Mouse (Mus musculus) hindbrain, embryonic 15.5 days (tissue): ENCODE data around the gene Surf6. TPM values are rescaled to one million over a fixed set of nuclear protein-coding genes. Genes with fewer than 3 reads are reported as not detected.

Experiments
- ATAC-seq: fragments of 200-750 bp; cut with Nextera tagmentation; 2 replicates; pipeline ENCODE4 v1.8.0; 2017; ENCODE audit warnings: low read depth, moderate number of reproducible peaks, moderate TSS enrichment; ENCODE audit not compliant: low FRiP score
- H3K27ac ChIP-seq: fragments of 300-500 bp; sonication (generic); replicated peaks from 2 replicates; pipeline ENCODE4 v1.5.1; 2015; ENCODE audit warnings: mild to moderate bottlenecking, inconsistent platforms
- H3K27me3 ChIP-seq: fragments of 300-500 bp; sonication (generic); 2 replicates; pipeline ENCODE4 v1.6.1; 2015; ENCODE audit warnings: control low read depth, inconsistent platforms
- H3K36me3 ChIP-seq: fragments of 300-500 bp; sonication (generic); 2 replicates; pipeline ENCODE4 v1.6.1; 2015; ENCODE audit warnings: control low read depth, inconsistent platforms
- H3K4me1 ChIP-seq: fragments of 300-500 bp; sonication (generic); replicated peaks from 2 replicates; pipeline ENCODE4 v1.6.1; 2015; ENCODE audit warnings: control low read depth, inconsistent platforms
- H3K4me2 ChIP-seq: fragments of 300-500 bp; sonication (generic); 2 replicates; pipeline ENCODE4 v1.6.1; 2015; ENCODE audit warnings: moderate library complexity, mild to moderate bottlenecking, inconsistent platforms
- H3K4me3 ChIP-seq: fragments of 300-500 bp; sonication (generic); 2 replicates; pipeline ENCODE4 v1.5.1; 2015; ENCODE audit warnings: mild to moderate bottlenecking, inconsistent platforms
- H3K9ac ChIP-seq: fragments of 300-500 bp; sonication (generic); 2 replicates; pipeline ENCODE4 v1.6.1; 2015; ENCODE audit warnings: inconsistent platforms
- H3K9me3 ChIP-seq: fragments of 300-500 bp; sonication (generic); 2 replicates; pipeline ENCODE4 v1.6.1; 2016; ENCODE audit warnings: control low read depth, inconsistent platforms
- WGBS: fragments of 180-500 bp; shearing (Covaris S2); methylation state at CpG from one replicate; pipeline ENCODE4 v1.1.7; 2015; 5-methylcytosine and 5-hydroxymethylcytosine counted together
- polyA plus RNA-seq: library from polyadenylated mRNA; unstranded; fragments of >200 nt; fragmentation: Nextera tagmentation; extraction: Ambion mirVana; gene quantifications from 2 replicates; pipeline ENCODE4 v1.2.1, GENCODE M21; 2015

The Surf6 gene
- polyA plus RNA-seq, 1 experiment from 2014 or later = 28.9 TPM

GRCm38 (mm10) chr2:26927745-26928476 is 25.2 kb upstream of the Surf6 start:
- no peak for ATAC-seq
- Histone ChIP-seq H3K9me3 (no peaks in the 10 kb centered on the region), H3K36me3 (peaks cover 58% of the 10 kb centered on the region), H3K4me2 (no peak overlapping the region), H3K4me3 (no peak overlapping the region), H3K4me1 (peaks cover 25% of the 10 kb centered on the region), H3K27me3 (no peaks in the 10 kb centered on the region), H3K27ac (no peak overlapping the region), H3K9ac (no peak overlapping the region)
- 91% methylated on average over 6 of the region's 6 CpGs for WGBS

- WGBS = 84% methylated on average over 9 of the region's 9 CpGs
- Histone ChIP-seq H3K27me3 (no peaks in the 10 kb centered on the region), H3K27ac (no peak overlapping the region), H3K4me1 (peaks cover 18% of the 10 kb centered on the region), H3K4me2 (no peak overlapping the region), H3K4me3 (no peak overlapping the region), H3K9ac (no peak overlapping the region), H3K9me3 (no peaks in the 10 kb centered on the region), H3K36me3 (peaks cover 88% of the 10 kb centered on the region)
- no peak for ATAC-seq
These were observed 19.1 kb upstream of the Surf6 start for GRCm38 (mm10) chr2:26921784-26922183.

- WGBS = 86% methylated on average over 6 of the region's 6 CpGs
- Histone ChIP-seq H3K9me3 (no peaks in the 10 kb centered on the region), H3K4me3 (no peak overlapping the region), H3K4me2 (no peak overlapping the region), H3K36me3 (peaks cover 74% of the 10 kb centered on the region), H3K4me1 (peaks cover 25% of the 10 kb centered on the region), H3K27ac (no peak overlapping the region), H3K27me3 (no peaks in the 10 kb centered on the region), H3K9ac (no peak overlapping the region)
- no peak for ATAC-seq
These were observed 17.6 kb upstream of the Surf6 start for GRCm38 (mm10) chr2:26920190-26920855.

GRCm38 (mm10) chr2:26919684-26920083 is 17.0 kb upstream of the Surf6 start:
- no peaks in the 10 kb centered on the region for H3K9me3 ChIP-seq
- peaks cover 32% of the 10 kb centered on the region for H3K4me1 ChIP-seq
- H3K4me2 ChIP-seq = no peak overlapping the region
- 91% methylated on average over 3 of the region's 3 CpGs for WGBS
- H3K4me3 ChIP-seq = no peak overlapping the region
- peaks cover 69% of the 10 kb centered on the region for H3K36me3 ChIP-seq
- no peak for ATAC-seq
- H3K27ac ChIP-seq = no peak overlapping the region
- H3K9ac ChIP-seq = no peak overlapping the region
- H3K27me3 ChIP-seq = no peaks in the 10 kb centered on the region

DNA sequence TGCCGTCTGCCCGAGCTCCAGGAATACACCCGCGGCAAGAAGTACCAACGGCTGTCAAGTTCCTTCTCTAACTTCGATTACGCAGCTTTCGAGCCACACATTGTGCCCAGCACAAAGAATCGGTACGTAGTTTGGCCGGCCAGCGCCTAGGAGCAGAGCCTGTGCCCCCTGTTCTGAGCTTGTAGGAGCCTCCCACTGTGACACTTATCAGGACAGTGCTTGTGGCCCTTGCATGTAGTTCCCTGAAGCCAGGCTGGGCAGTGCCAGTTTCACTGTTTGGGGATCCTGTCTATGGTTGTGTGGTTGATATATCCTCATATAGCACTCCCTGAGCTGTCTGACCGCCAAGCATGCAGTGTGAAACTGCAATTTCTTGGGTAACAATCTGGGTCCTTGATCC is 14.1 kb upstream of the Surf6 start:
- Histone ChIP-seq H3K9me3 (no peaks in the 10 kb centered on the region), H3K36me3 (peaks cover 66% of the 10 kb centered on the region), H3K27ac (peak overlapping the region; percentile 89), H3K4me3 (peak overlapping the region; percentile 85), H3K4me2 (peak overlapping the region; percentile 94), H3K4me1 (peaks cover 46% of the 10 kb centered on the region), H3K27me3 (no peaks in the 10 kb centered on the region), H3K9ac (peak overlapping the region; percentile 82)
- no peak for ATAC-seq
- 2% methylated on average over 13 of the region's 13 CpGs for WGBS

GRCm38 (mm10) chr2:26915927-26916728 is 13.4 kb upstream of the Surf6 start, which contains the start of the genes Surf2 and Surf1:
Gene Surf2, plus strand, starts transcription at chr2:26916367.
Gene Surf1, minus strand, starts transcription at chr2:26916530.
- Histone ChIP-seq H3K27me3 (no peaks in the 10 kb centered on the region), H3K4me2 (peak within 1 kb of the TSS; percentile 94), H3K4me3 (peak within 1 kb of the TSS; percentile 85), H3K36me3 (peaks cover 60% of the 10 kb centered on the region), H3K9ac (peak within 1 kb of the TSS; percentile 82), H3K27ac (peak within 1 kb of the TSS; percentile 89), H3K4me1 (peaks cover 49% of the 10 kb centered on the region), H3K9me3 (no peaks in the 10 kb centered on the region)
- ATAC-seq = peak; percentile 85
- WGBS = 1% methylated on average over 47 of the region's 47 CpGs

- no peak for ATAC-seq
- Histone ChIP-seq H3K9ac (no peak overlapping the region), H3K4me3 (no peak overlapping the region), H3K36me3 (peaks cover 42% of the 10 kb centered on the region), H3K27ac (no peak overlapping the region), H3K4me1 (peaks cover 54% of the 10 kb centered on the region), H3K27me3 (no peaks in the 10 kb centered on the region), H3K9me3 (no peaks in the 10 kb centered on the region), H3K4me2 (peak overlapping the region; percentile 94; the same call in 1 of the 2 replicates)
- 63% methylated on average over 8 of the region's 8 CpGs for WGBS
These were observed 11.7 kb upstream of the Surf6 start for GRCm38 (mm10) chr2:26914148-26914941.

GRCm38 (mm10) chr2:26913416-26914147 is 10.9 kb upstream of the Surf6 start:
- H3K9me3 ChIP-seq = no peaks in the 10 kb centered on the region
- peaks cover 62% of the 10 kb centered on the region for H3K4me1 ChIP-seq
- 86% methylated on average over 17 of the region's 17 CpGs for WGBS
- H3K27me3 ChIP-seq = no peaks in the 10 kb centered on the region
- H3K36me3 ChIP-seq = peaks cover 34% of the 10 kb centered on the region
- ATAC-seq = no peak
- no peak overlapping the region for H3K9ac ChIP-seq
- H3K27ac ChIP-seq = no peak overlapping the region
- H3K4me3 ChIP-seq = no peak overlapping the region
- H3K4me2 ChIP-seq = no peak overlapping the region

GRCm38 (mm10) chr2:26912253-26912770 is 9.6 kb upstream of the Surf6 start:
- WGBS = 78% methylated on average over 5 of the region's 5 CpGs
- no peaks in the 10 kb centered on the region for H3K9me3 ChIP-seq
- H3K36me3 ChIP-seq = peaks cover 37% of the 10 kb centered on the region
- peak overlapping the region; percentile 84 for H3K4me3 ChIP-seq
- H3K4me1 ChIP-seq = peaks cover 59% of the 10 kb centered on the region
- H3K9ac ChIP-seq = peak overlapping the region; percentile 95; the same call in 1 of the 2 replicates
- H3K27ac ChIP-seq = no peak overlapping the region
- ATAC-seq = no peak
- peak overlapping the region; percentile 89 for H3K4me2 ChIP-seq
- H3K27me3 ChIP-seq = no peaks in the 10 kb centered on the region

- peak overlapping the region; percentile 84 for H3K4me3 ChIP-seq
- H3K4me1 ChIP-seq = peaks cover 56% of the 10 kb centered on the region
- no peaks in the 10 kb centered on the region for H3K27me3 ChIP-seq
- peaks cover 48% of the 10 kb centered on the region for H3K36me3 ChIP-seq
- H3K9me3 ChIP-seq = no peaks in the 10 kb centered on the region
- H3K27ac ChIP-seq = peak overlapping the region; percentile 93
- H3K9ac ChIP-seq = peak overlapping the region; percentile 95
- H3K4me2 ChIP-seq = peak overlapping the region; percentile 89
- ATAC-seq = peak; percentile 31
- WGBS = under 1% methylated on average over 37 of the region's 37 CpGs
These were observed 8.5 kb upstream of the Surf6 start for GRCm38 (mm10) chr2:26910994-26911765.
